Mouse (Mus musculus): Measurements from ENCODE around the gene C5ar1. TPM values are rescaled to one million over a fixed set of nuclear protein-coding genes. Genes with fewer than 3 reads are reported as not detected.
"Not testable (repeated sequence)": the region's sequence is repeated elsewhere in the genome, so short reads cannot be mapped to it uniquely, and the experiment has no call there.

The C5ar1 gene
- polyA plus RNA-seq (2016; fragmentation: Nextera tagmentation; extraction: Ambion mirVana), result 0.41 and 0.76 TPM in 2 replicates

DNA sequence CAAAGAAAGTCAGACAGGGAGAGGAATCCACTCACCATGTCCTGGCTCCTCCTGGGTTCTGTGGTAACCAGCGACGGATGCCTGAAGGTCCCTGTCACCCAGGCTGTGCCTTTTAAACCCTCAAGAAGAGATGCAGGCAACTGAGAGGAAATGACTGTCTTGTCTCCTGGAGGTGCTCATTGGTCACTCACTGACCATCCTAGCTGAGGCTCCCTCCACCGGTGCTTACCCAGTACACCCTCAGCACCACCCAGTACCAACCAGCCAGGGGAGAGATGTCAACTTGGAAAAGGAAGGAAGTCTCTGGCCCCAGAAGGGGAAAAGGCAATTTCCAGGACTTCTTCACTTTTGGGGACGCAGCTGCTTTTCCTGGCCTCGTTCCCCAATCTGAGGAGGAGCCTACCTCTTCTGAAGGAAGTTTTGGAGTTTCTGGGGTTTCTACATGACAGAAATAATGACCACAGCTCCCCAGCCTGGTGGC is at the start of gene C5ar1:
Gene C5ar1, minus strand, starts transcription at position 431 of the 481 bp plus-strand sequence.
- Histone ChIP-seq H3K27ac (no peak within 1 kb of the TSS), H3K36me3 (no peaks in the 10 kb centered on the region), H3K9me3 (replicated peaks) (no peaks in the 10 kb centered on the region), H3K4me3 (no peak within 1 kb of the TSS), H3K4me1 (no peaks in the 10 kb centered on the region), H3K27me3 (ENCODE audit: low read depth, poor library complexity, severe bottlenecking) (no peaks in the 10 kb centered on the region)
- no peak for DNase-seq (ENCODE audit: low spot score)
- WGBS, result 89% methylated on average over 5 of the region's 5 CpGs

GRCm38 (mm10) chr7:16308555-16309317 is 49.4 kb upstream of the C5ar1 start:
- Histone ChIP-seq H3K4me1 (peaks cover 55% of the 10 kb centered on the region), H3K9me3 (replicated peaks) (no peaks in the 10 kb centered on the region), H3K27me3 (ENCODE audit: low read depth, poor library complexity, severe bottlenecking) (no peaks in the 10 kb centered on the region), H3K4me3 (peak overlapping the region; percentile 78), H3K27ac (peak overlapping the region; percentile 77; the same call in 1 of the 2 replicates), H3K36me3 (no peaks in the 10 kb centered on the region)
- no peak for DNase-seq (ENCODE audit: low spot score)
- 46% methylated on average over 16 of the region's 16 CpGs for WGBS

DNA sequence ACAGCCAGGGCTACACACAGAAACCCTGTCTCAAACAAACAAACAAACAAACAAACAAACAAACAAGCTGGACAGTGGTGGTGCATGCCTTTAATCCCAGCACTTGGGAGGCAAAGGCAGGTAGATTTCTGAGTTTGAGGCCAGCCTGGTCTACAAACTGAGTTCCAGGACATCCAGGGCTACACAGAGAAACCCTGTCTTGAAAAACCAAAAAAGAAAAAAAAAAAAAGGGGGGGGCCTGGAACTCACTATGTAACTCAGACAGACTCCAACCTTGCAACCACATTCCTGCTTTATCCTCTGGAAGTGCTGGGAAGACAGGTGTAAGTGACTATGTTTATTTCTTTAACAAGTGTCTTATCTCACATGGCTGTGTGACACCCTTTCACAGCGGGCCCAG is 48.8 kb upstream of the C5ar1 start, which contains the start of gene Bbc3:
Gene Bbc3, plus strand, starts transcription at position 301 of the 400 bp plus-strand sequence.
- H3K9me3 ChIP-seq (replicated peaks); DNase-seq (ENCODE audit: low spot score); H3K27me3 ChIP-seq (ENCODE audit: low read depth, poor library complexity, severe bottlenecking); H3K36me3 ChIP-seq: not testable (repeated sequence)
- Histone ChIP-seq H3K4me3 (peak within 1 kb of the TSS; percentile 78), H3K4me1 (peaks cover 49% of the 10 kb centered on the region), H3K27ac (peak within 1 kb of the TSS; percentile 77)
- 47% methylated on average over 1 of the region's 1 CpGs for WGBS

- not testable (repeated sequence) for DNase-seq (ENCODE audit: low spot score); H3K9me3 ChIP-seq (replicated peaks); H3K27me3 ChIP-seq (ENCODE audit: low read depth, poor library complexity, severe bottlenecking); H3K4me3 ChIP-seq; H3K27ac ChIP-seq; H3K36me3 ChIP-seq
- 75% methylated on average over 6 of the region's 6 CpGs for WGBS
- peaks cover 39% of the 10 kb centered on the region for H3K4me1 ChIP-seq
Observed at GRCm38 (mm10) chr7:16307141-16307540, 47.8 kb upstream of the C5ar1 start.

- WGBS, result under 1% methylated on average over 52 of the region's 52 CpGs
- Histone ChIP-seq H3K4me1 (peaks cover 50% of the 10 kb centered on the region), H3K9me3 (replicated peaks) (no peaks in the 10 kb centered on the region), H3K4me3 (peak overlapping the region; percentile 58), H3K36me3 (no peaks in the 10 kb centered on the region), H3K27ac (peak overlapping the region; percentile 87), H3K27me3 (ENCODE audit: low read depth, poor library complexity, severe bottlenecking) (no peaks in the 10 kb centered on the region)
- DNase-seq (ENCODE audit: low spot score), result peak; percentile 94
Observed at GRCm38 (mm10) chr7:16299419-16300035, 40.2 kb upstream of the C5ar1 start.

GRCm38 (mm10) chr7:16298927-16299326 is 39.6 kb upstream of the C5ar1 start:
- H3K36me3 ChIP-seq, result no peaks in the 10 kb centered on the region
- H3K4me3 ChIP-seq, result peak overlapping the region; percentile 58
- 82% methylated on average over 5 of the region's 5 CpGs for WGBS
- peaks cover 50% of the 10 kb centered on the region for H3K4me1 ChIP-seq
- DNase-seq (ENCODE audit: low spot score), result no peak
- no peaks in the 10 kb centered on the region for H3K9me3 ChIP-seq (replicated peaks)
- H3K27me3 ChIP-seq (ENCODE audit: low read depth, poor library complexity, severe bottlenecking), result no peaks in the 10 kb centered on the region
- H3K27ac ChIP-seq, result peak overlapping the region; percentile 87

- DNase-seq (ENCODE audit: low spot score), result no peak
- Histone ChIP-seq H3K9me3 (replicated peaks) (no peaks in the 10 kb centered on the region), H3K4me3 (peak overlapping the region; percentile 1; the same call in 1 of the 2 replicates), H3K27ac (peak overlapping the region; percentile 84; the same call in 1 of the 2 replicates), H3K4me1 (peaks cover 50% of the 10 kb centered on the region), H3K27me3 (ENCODE audit: low read depth, poor library complexity, severe bottlenecking) (no peaks in the 10 kb centered on the region), H3K36me3 (no peaks in the 10 kb centered on the region)
- WGBS, result 68% methylated on average over 2 of the region's 2 CpGs
Observed at GRCm38 (mm10) chr7:16297616-16298015, 38.3 kb upstream of the C5ar1 start.

DNA sequence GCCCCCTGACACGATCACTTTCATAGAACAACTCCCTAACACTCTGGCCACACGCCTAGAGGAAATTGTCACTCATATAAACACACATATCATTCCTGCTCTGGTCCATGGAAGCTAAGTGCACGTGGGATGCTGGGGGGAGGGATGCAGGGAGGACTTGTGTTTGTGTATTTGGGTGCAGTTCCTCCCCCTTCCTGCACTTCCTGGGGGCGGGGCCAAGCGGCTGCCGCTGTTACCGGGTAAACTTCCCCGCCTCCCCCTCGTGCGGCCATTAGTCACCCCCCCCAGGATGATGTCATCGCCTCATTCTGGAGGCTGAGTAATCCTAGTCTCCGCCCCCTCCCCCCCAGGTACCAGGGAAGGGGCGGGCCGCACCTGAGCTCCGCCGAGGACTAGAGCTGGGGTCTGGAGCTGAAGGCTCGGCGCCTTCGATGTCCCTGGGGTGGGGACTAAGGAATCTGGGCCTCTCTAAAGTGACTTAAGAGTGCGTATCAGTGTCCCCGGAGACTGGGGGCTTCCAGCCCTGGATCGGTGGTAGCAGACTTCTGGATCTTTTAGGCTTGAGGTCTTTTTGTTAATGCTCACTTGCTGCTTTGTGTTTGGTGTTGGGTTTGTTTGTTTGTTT is 37.5 kb upstream of the C5ar1 start:
- Histone ChIP-seq H3K4me1 (peaks cover 50% of the 10 kb centered on the region), H3K36me3 (no peaks in the 10 kb centered on the region), H3K4me3 (peak overlapping the region; percentile 64), H3K9me3 (replicated peaks) (no peaks in the 10 kb centered on the region), H3K27me3 (ENCODE audit: low read depth, poor library complexity, severe bottlenecking) (no peaks in the 10 kb centered on the region), H3K27ac (peak overlapping the region; percentile 84)
- DNase-seq (ENCODE audit: low spot score), result peak; percentile 91
- WGBS, result 1% methylated on average over 22 of the region's 22 CpGs

DNA sequence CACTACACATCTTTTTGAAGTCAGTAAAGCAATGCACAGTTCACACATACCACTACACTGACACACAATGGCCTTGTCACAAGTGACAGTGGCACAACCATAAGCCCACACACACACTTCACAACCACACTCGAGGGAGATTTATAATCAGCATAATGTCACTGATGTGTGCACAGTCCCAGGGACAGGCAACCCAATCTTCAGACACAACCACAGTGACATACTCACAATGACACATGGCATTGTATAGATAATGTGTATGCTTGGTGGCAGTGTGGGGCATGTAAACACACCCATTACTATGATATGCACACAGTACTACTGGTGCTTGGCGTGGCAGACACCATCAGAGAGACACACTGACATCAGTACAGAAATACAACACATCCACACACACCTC is 36.8 kb upstream of the C5ar1 start:
- Histone ChIP-seq H3K27ac (peak overlapping the region; percentile 90), H3K9me3 (replicated peaks) (no peaks in the 10 kb centered on the region), H3K4me1 (peaks cover 50% of the 10 kb centered on the region), H3K27me3 (ENCODE audit: low read depth, poor library complexity, severe bottlenecking) (no peaks in the 10 kb centered on the region), H3K4me3 (peak overlapping the region; percentile 64), H3K36me3 (no peaks in the 10 kb centered on the region)
- no peak for DNase-seq (ENCODE audit: low spot score)
- WGBS, result 39% methylated on average over 2 of the region's 2 CpGs

DNA sequence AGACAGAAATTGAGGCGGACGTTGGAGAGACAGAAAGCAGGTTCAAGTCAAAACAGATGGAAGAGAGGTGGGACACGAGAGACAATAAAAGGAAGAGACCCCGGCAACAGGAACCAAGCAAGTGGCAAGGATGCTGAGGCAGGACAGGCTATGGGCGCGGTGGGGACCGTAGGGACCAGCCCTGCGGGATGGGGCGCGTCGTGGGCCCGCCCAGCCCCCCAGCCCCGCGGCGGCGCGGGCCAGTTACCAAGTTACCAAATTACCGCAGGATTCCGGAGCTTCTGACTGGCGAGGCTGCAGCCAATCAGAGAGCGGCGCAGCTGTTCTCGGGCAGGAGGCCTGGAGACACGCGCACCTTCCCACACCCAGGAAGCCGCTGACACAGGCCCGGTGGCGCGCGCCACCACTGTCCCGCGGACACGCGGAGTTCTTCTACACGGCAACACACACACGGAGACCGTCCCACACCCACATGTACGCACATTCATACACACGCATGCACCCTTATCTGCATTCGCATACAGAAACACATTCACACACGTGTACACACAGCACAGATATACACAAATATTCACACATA is 36.1 kb upstream of the C5ar1 start:
- Histone ChIP-seq H3K36me3 (no peaks in the 10 kb centered on the region), H3K4me1 (peaks cover 50% of the 10 kb centered on the region), H3K4me3 (peak overlapping the region; percentile 64), H3K27ac (peak overlapping the region; percentile 90), H3K9me3 (replicated peaks) (no peaks in the 10 kb centered on the region), H3K27me3 (ENCODE audit: low read depth, poor library complexity, severe bottlenecking) (no peaks in the 10 kb centered on the region)
- DNase-seq (ENCODE audit: low spot score), result peak; percentile 83
- WGBS, result 2% methylated on average over 41 of the region's 41 CpGs

DNA sequence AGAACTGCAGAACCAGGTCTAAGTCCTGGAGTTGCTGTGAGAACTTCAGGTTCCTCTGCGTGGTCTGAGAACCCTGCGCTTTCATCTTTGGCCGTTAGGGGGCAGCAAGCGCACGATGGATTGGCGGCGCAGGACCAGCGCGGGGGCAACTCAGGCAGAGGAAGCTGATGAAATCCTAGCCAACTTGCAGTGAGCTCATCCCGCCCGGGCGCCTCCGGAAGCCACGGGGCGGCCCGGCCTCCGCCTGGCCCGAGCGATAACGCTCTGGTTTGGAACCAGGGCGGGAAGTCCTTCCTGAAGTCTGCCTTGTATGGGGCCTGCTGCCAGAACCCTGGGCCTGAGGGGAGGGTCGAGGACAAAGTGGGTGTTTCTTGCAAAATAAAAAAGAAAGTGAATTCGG is 35.5 kb upstream of the C5ar1 start:
- Histone ChIP-seq H3K4me3 (peak overlapping the region; percentile 64), H3K36me3 (no peaks in the 10 kb centered on the region), H3K27ac (peak overlapping the region; percentile 90), H3K27me3 (ENCODE audit: low read depth, poor library complexity, severe bottlenecking) (no peaks in the 10 kb centered on the region), H3K9me3 (replicated peaks) (no peaks in the 10 kb centered on the region), H3K4me1 (peaks cover 46% of the 10 kb centered on the region)
- WGBS, result under 1% methylated on average over 23 of the region's 23 CpGs
- peak; percentile 97 for DNase-seq (ENCODE audit: low spot score)

- peak; percentile 39 for DNase-seq (ENCODE audit: low spot score)
- H3K4me3 ChIP-seq, result peak overlapping the region; percentile 64
Observed at GRCm38 (mm10) chr7:16294346-16294745, 35.0 kb upstream of the C5ar1 start.

More at GRCm38 (mm10) chr7:16294346-16294745, 35.0 kb upstream of the C5ar1 start:
- H3K27me3 ChIP-seq (ENCODE audit: low read depth, poor library complexity, severe bottlenecking), result no peaks in the 10 kb centered on the region
- H3K9me3 ChIP-seq (replicated peaks), result no peaks in the 10 kb centered on the region
- no peaks in the 10 kb centered on the region for H3K36me3 ChIP-seq
- peaks cover 41% of the 10 kb centered on the region for H3K4me1 ChIP-seq
- peak overlapping the region; percentile 90; the same call in 1 of the 2 replicates for H3K27ac ChIP-seq
- 35% methylated on average over 4 of the region's 4 CpGs for WGBS

All from limb, embryonic 10.5 days (tissue).